Mouse (Mus musculus) kidney, postnatal 0 days (tissue): ENCODE results near the gene Ifngr2. TPM values are rescaled to one million over a fixed set of nuclear protein-coding genes. Genes with fewer than 3 reads are reported as not detected.

Experiments
- ATAC-seq: fragments of 200-750 bp; cut with Nextera tagmentation; replicated peaks from 2 replicates; pipeline ENCODE4 v1.8.0; 2017; ENCODE audit warnings: low read depth, moderate number of reproducible peaks, moderate TSS enrichment, moderate library complexity; ENCODE audit not compliant: low FRiP score
- DNase-seq: peaks from one replicate; pipeline ENCODE4 v3.0.0-alpha.2; 2016; ENCODE audit warnings: low spot score
- H3K27ac ChIP-seq: fragments of 300-500 bp; sonication (generic); 2 replicates; pipeline ENCODE4 v1.5.1; 2014; ENCODE audit warnings: mild to moderate bottlenecking
- H3K27me3 ChIP-seq: fragments of 300-500 bp; sonication (generic); 2 replicates; pipeline ENCODE4 v1.6.1; 2014; ENCODE audit warnings: low read length, mixed read lengths; ENCODE audit not compliant: insufficient read depth
- H3K36me3 ChIP-seq: fragments of 300-500 bp; sonication (generic); 2 replicates; pipeline ENCODE4 v1.6.1; 2014; ENCODE audit warnings: low read length, mixed read lengths; ENCODE audit not compliant: insufficient read depth
- H3K4me1 ChIP-seq: fragments of 300-500 bp; sonication (generic); replicated peaks from 2 replicates; pipeline ENCODE4 v1.6.1; 2014; ENCODE audit warnings: antibody characterized with exemption, low read length, mixed read lengths; ENCODE audit not compliant: insufficient read depth
- H3K4me2 ChIP-seq: fragments of 300-500 bp; sonication (generic); 2 replicates; pipeline ENCODE4 v1.6.1; 2014; ENCODE audit warnings: mild to moderate bottlenecking, low read length, moderate library complexity, mixed read lengths
- H3K4me3 ChIP-seq: fragments of 300-500 bp; sonication (generic); replicated peaks from 2 replicates; pipeline ENCODE4 v1.5.1; 2014; ENCODE audit warnings: low read depth, low read length
- H3K9ac ChIP-seq: fragments of 300-500 bp; sonication (generic); 2 replicates; pipeline ENCODE4 v1.6.1; 2014; ENCODE audit warnings: low read depth, low read length
- H3K9me3 ChIP-seq: fragments of 300-500 bp; sonication (generic); replicated peaks from 2 replicates; pipeline ENCODE4 v1.6.1; 2016; ENCODE audit warnings: low read length, inconsistent platforms, mixed read lengths
- CTCF ChIP-seq: IDR thresholded peaks from 2 replicates; pipeline ENCODE4 v1.5.1; 2016; ENCODE audit warnings: antibody characterized with exemption, low read depth, mild to moderate bottlenecking, moderate library complexity
- WGBS: fragments of 180-500 bp; shearing (Covaris S2); extraction: QIAGEN DNeasy Blood & Tissue Kit; methylation state at CpG from one replicate; pipeline ENCODE4 v1.1.7; 2014; 5-methylcytosine and 5-hydroxymethylcytosine counted together
- polyA plus RNA-seq: library from polyadenylated mRNA; unstranded; fragments of >200 nt; fragmentation: Nextera tagmentation; extraction: Ambion mirVana; gene quantifications from 2 replicates; pipeline ENCODE4 v1.2.1, GENCODE M21; 2015

Gene Ifngr2
- polyA plus RNA-seq, 1 experiment from 2014 or later = 42.6 TPM

GRCm38 (mm10) chr16:91556659-91557058, 9.8 kb downstream of the Ifngr2 start:
- no peak for TF ChIP-seq CTCF
- Histone ChIP-seq H3K9me3 (no peaks in the 10 kb centered on the region), H3K9ac (no peak overlapping the region), H3K27ac (peak overlapping the region; percentile 58), H3K27me3 (no peaks in the 10 kb centered on the region), H3K4me1 (peaks cover 15% of the 10 kb centered on the region), H3K36me3 (peaks cover 20% of the 10 kb centered on the region), H3K4me2 (no peak overlapping the region), H3K4me3 (no peak overlapping the region)
- 28% methylated on average over 15 of the region's 15 CpGs for WGBS
- peak; percentile 51 for DNase-seq
- ATAC-seq = no peak

- no peaks in the 10 kb centered on the region for H3K27me3 ChIP-seq
- peak; percentile 70 for DNase-seq
- H3K27ac ChIP-seq = peak overlapping the region; percentile 58
- no peaks in the 10 kb centered on the region for H3K9me3 ChIP-seq
- H3K4me2 ChIP-seq = no peak overlapping the region
- no peak for TF ChIP-seq CTCF
- WGBS = 49% methylated on average over 7 of the region's 7 CpGs
- H3K36me3 ChIP-seq = peaks cover 23% of the 10 kb centered on the region
- no peak overlapping the region for H3K9ac ChIP-seq
- H3K4me1 ChIP-seq = peaks cover 15% of the 10 kb centered on the region
- ATAC-seq = peak; percentile 34; the same call in 1 of the 2 replicates
- no peak overlapping the region for H3K4me3 ChIP-seq
These were observed 10.3 kb downstream of the Ifngr2 start for GRCm38 (mm10) chr16:91557214-91557613.

DNA sequence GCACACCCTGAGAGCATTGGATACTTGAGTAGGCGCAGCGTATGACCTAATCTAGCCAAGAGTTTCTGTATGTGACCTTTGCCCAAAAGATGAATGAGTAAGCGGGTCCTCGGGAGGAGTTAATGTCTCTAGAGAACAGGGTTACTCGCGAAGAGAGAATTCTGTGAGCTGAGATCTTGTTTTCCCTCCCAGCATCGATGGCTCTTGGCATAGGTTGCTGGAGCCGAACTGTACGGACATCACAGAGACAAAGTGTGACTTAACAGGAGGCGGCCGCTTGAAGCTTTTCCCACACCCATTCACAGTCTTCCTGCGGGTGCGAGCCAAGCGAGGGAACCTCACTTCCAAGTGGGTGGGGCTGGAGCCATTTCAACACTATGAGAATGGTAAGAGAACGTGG, 10.8 kb downstream of the Ifngr2 start:
- no peak overlapping the region for H3K9ac ChIP-seq
- H3K27ac ChIP-seq = no peak overlapping the region
- H3K4me2 ChIP-seq = no peak overlapping the region
- no peaks in the 10 kb centered on the region for H3K9me3 ChIP-seq
- 79% methylated on average over 15 of the region's 15 CpGs for WGBS
- no peak overlapping the region for H3K4me3 ChIP-seq
- no peaks in the 10 kb centered on the region for H3K27me3 ChIP-seq
- peaks cover 15% of the 10 kb centered on the region for H3K4me1 ChIP-seq
- no peak for TF ChIP-seq CTCF
- peaks cover 28% of the 10 kb centered on the region for H3K36me3 ChIP-seq
- DNase-seq (no peak), ATAC-seq (peak; percentile 38; the same call in 1 of the 2 replicates)

GRCm38 (mm10) chr16:91561099-91561498, 14.2 kb downstream of the Ifngr2 start:
- Histone ChIP-seq H3K36me3 (peaks cover 34% of the 10 kb centered on the region), H3K4me2 (no peak overlapping the region), H3K9me3 (no peaks in the 10 kb centered on the region), H3K27ac (no peak overlapping the region), H3K9ac (no peak overlapping the region), H3K4me1 (0 out of 2 replicates have a peak, but pooled peaks cover 8% of the 10 kb centered on the region), H3K4me3 (no peak overlapping the region), H3K27me3 (no peaks in the 10 kb centered on the region)
- peak; percentile 67 for TF ChIP-seq CTCF
- 60% methylated on average over 9 of the region's 9 CpGs for WGBS
- ATAC-seq = 0 out of 2 replicates have a peak, but pooled peaks have one; percentile 35
- DNase-seq = peak; percentile 59

DNA sequence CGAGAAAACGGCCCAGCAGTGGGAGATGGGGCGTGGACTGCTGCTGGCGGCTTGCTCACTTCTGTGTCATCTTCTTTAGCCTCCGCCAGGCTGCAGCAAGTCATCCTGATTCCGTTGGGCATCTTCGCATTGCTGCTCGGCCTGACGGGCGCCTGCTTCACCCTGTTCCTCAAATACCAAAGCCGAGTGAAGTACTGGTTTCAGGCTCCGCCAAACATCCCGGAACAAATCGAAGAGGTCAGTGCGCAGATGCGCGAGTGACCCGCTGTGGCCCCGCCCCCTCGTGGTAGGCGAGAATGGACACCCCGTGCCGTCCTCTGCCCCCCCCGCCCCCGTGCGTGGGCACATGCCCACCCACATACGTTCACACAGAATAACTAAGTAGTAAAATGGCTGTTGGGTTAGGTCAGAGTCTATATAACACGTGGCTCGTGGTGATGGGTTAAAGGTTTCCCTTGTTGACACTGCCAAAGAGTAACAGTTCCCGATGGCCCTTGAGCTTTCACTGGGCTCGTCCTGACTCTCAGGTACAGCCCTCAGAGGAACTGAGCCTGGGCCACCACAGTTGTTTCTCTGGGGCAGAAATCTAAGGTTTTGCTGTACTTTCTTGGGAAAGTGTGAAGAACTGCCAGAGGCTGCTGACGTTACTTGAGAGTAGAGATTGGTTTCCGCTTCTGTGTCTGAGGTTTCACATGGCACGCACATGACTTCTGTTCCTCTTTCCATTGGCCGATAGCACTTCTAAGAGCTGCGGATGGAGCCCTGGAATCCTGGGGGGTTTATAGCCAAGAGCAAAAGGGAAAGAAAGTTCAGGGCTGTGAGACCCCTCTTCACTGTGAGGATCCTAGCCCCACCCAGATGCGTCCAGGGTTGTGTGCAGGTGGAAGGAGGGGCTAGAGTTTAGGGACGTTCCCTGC, 14.9 kb downstream of the Ifngr2 start:
- Histone ChIP-seq H3K36me3 (peaks cover 34% of the 10 kb centered on the region), H3K4me1 (0 out of 2 replicates have a peak, but pooled peaks cover 3% of the 10 kb centered on the region)

GRCm38 (mm10) chr16:91564580-91565291, 17.9 kb downstream of the Ifngr2 start:
- H3K4me1 ChIP-seq = no peaks in the 10 kb centered on the region
- H3K27ac ChIP-seq = no peak overlapping the region
- no peak overlapping the region for H3K4me3 ChIP-seq
- no peak overlapping the region for H3K9ac ChIP-seq
- H3K4me2 ChIP-seq = no peak overlapping the region
- H3K36me3 ChIP-seq = peaks cover 22% of the 10 kb centered on the region
- WGBS = 58% methylated on average over 4 of the region's 4 CpGs
- no peaks in the 10 kb centered on the region for H3K27me3 ChIP-seq
- TF ChIP-seq CTCF = no peak
- ATAC-seq = no peak
- DNase-seq = no peak
- H3K9me3 ChIP-seq = no peaks in the 10 kb centered on the region

More for the DNA sequence above, 14.9 kb downstream of the Ifngr2 start:
- Histone ChIP-seq H3K27me3 (no peaks in the 10 kb centered on the region), H3K4me3 (no peak overlapping the region), H3K9ac (no peak overlapping the region), H3K27ac (no peak overlapping the region), H3K4me2 (no peak overlapping the region), H3K9me3 (no peaks in the 10 kb centered on the region)
- no peak for TF ChIP-seq CTCF
- DNase-seq (no peak), ATAC-seq (no peak)
- WGBS = 79% methylated on average over 38 of the region's 38 CpGs
